Mouse (Mus musculus) cortical plate, adult 2 months (tissue): ENCODE results near the gene Rassf10. TPM values are rescaled to one million over a fixed set of nuclear protein-coding genes. Genes with fewer than 3 reads are reported as not detected.
"Not testable (repeated sequence)": the region's sequence is repeated elsewhere in the genome, so short reads cannot be mapped to it uniquely, and the experiment has no call there.

Experiments
- H3K27ac ChIP-seq: fragments of 200-500 bp; 2 replicates; pipeline ENCODE4 v1.5.1; 2012; ENCODE audit warnings: low read length, control low read depth, inconsistent platforms; ENCODE audit not compliant: insufficient read depth
- H3K4me1 ChIP-seq: fragments of 200-500 bp; 2 replicates; pipeline ENCODE4 v1.6.1; 2011; ENCODE audit warnings: low read length; ENCODE audit not compliant: control insufficient read depth, insufficient read depth
- H3K4me3 ChIP-seq: fragments of 200-500 bp; 2 replicates; pipeline ENCODE4 v1.5.1; 2011; ENCODE audit warnings: mild to moderate bottlenecking, low read length, control low read depth; ENCODE audit not compliant: insufficient read depth
- CTCF ChIP-seq: fragments of 200-500 bp; IDR thresholded peaks from 2 replicates; pipeline ENCODE4 v1.5.1; 2011; ENCODE audit warnings: mild to moderate bottlenecking, control low read depth, low read length; ENCODE audit not compliant: insufficient read depth; ENCODE audit errors: extremely low read depth
- POLR2A ChIP-seq: fragments of 200-500 bp; IDR thresholded peaks from 2 replicates; pipeline ENCODE4 v1.6.1; 2011; ENCODE audit warnings: mild to moderate bottlenecking, low read length, control low read depth; ENCODE audit not compliant: insufficient read depth; ENCODE audit errors: extremely low read depth
- polyA plus RNA-seq: library from polyadenylated mRNA; depleted of rRNA; stranded (reverse); fragments of >200 nt; gene quantifications from 2 replicates; pipeline ENCODE4 v1.2.3, GENCODE M21; 2012

Rassf10 gene
- polyA plus RNA-seq, 1 experiment, result 1.3 TPM

- no peak overlapping the region for H3K4me3 ChIP-seq
- H3K4me1 ChIP-seq, result no peaks in the 10 kb centered on the region
- H3K27ac ChIP-seq, result no peak overlapping the region
- TF ChIP-seq CTCF (no peak), POLR2A (no peak)
These were observed 31.0 kb upstream of the Rassf10 start for GRCm38 (mm10) chr7:112922801-112923200.

DNA sequence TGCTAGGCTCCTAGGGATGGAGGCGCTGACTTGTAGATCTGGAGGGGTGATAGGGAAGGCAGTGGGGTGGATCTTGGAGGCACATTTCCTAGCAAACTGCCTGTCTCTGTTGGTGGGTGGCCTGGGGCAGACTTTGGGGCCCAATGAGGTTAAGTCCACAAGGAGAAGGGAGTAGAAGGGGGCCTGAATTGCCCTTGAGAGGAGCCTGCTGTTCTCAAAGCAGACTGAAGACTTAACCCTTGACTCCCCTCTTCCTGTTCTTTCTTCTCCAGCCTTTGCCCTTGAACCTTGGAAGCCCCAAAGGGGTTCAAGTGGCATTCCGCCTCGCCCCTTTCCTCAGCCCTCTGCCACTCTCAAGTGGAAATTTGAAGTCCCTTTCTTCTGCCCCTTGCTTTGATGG lies 30.1 kb upstream of the Rassf10 start:
- TF ChIP-seq CTCF (no peak), POLR2A (no peak)
- H3K27ac ChIP-seq, result no peak overlapping the region
- H3K4me1 ChIP-seq, result no peaks in the 10 kb centered on the region
- no peak overlapping the region for H3K4me3 ChIP-seq

DNA sequence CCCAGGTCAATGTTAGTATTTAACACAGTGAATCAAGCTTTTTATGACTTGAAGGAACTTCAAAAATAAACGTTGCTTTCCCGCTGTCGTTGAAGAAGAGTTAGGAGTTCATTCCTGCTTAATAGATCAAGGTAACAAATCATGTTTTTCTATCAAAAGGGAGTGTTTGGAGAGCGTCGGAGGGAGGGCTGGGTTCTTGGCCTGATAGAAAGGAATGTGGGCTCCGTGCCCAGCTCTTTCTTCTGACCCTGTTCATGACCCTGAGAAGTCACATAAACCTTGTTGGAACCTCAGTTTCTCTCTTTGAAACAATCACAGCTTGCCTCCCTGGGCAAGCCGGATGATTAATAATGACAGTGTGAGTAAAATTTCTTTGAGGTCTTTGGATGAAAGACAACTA lies 23.1 kb upstream of the Rassf10 start:
- no peak overlapping the region for H3K27ac ChIP-seq
- TF ChIP-seq CTCF (no peak), POLR2A (no peak)
- no peaks in the 10 kb centered on the region for H3K4me1 ChIP-seq
- no peak overlapping the region for H3K4me3 ChIP-seq

DNA sequence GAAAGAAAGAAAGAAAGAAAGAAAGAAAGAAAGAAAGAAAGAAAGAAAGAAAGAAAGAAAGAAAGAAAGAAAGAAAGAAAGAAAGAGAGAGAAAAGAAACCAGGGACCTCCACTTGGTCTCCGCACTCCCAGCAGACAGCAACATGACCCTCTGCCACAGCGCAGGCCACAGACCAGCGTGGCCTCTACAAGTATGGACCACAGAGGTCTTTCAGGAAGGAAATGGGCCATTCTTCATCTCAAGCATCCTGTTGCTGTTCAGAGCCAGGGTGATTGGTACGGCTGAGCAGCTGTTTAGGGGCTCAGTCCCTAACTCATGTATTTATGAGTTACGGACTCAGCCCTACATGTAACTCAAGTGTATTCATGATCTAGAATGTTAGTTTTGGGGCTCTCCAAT lies 17.9 kb upstream of the Rassf10 start:
- H3K27ac ChIP-seq, H3K4me3 ChIP-seq: not testable (repeated sequence)

DNA sequence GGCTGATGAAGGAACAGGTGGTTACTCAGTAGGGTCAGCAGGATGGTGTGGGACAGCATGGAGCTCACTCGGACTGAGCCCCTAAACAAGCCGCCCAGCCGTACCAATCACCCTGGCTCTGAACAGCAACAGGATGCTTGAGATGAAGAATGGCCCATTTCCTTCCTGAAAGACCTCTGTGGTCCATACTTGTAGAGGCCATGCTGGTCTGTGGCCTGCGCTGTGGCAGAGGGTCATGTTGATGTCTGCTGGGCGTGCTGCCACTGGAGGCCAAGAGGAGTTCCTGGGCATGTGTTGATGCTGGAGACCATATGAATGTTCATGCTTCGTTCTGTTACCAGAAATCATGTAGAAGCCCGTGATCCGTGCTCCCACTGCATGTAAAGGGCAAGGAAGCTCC lies 16.7 kb upstream of the Rassf10 start:
- Histone ChIP-seq H3K4me1 (no peaks in the 10 kb centered on the region), H3K27ac (no peak overlapping the region), H3K4me3 (no peak overlapping the region)
- TF ChIP-seq POLR2A, result no peak
- no peak for TF ChIP-seq CTCF

More for the DNA sequence above, 17.9 kb upstream of the Rassf10 start:
- not testable (repeated sequence) for H3K4me1 ChIP-seq

GRCm38 (mm10) chr7:112938959-112939358 lies 14.8 kb upstream of the Rassf10 start:
- no peaks in the 10 kb centered on the region for H3K4me1 ChIP-seq
- no peak overlapping the region for H3K4me3 ChIP-seq
- no peak overlapping the region for H3K27ac ChIP-seq
- TF ChIP-seq CTCF, result no peak
- no peak for TF ChIP-seq POLR2A

- TF ChIP-seq CTCF, result no peak
- no peak for TF ChIP-seq POLR2A
- no peak overlapping the region for H3K27ac ChIP-seq
- H3K4me3 ChIP-seq, result no peak overlapping the region
- no peaks in the 10 kb centered on the region for H3K4me1 ChIP-seq
These were observed 11.2 kb upstream of the Rassf10 start for GRCm38 (mm10) chr7:112942567-112942966.

- no peak overlapping the region for H3K27ac ChIP-seq
- H3K4me3 ChIP-seq, result no peak overlapping the region
- TF ChIP-seq POLR2A (no peak), CTCF (no peak)
- no peaks in the 10 kb centered on the region for H3K4me1 ChIP-seq
These were observed 10.7 kb upstream of the Rassf10 start for GRCm38 (mm10) chr7:112943056-112943455.

- Histone ChIP-seq H3K4me3 (no peak overlapping the region), H3K4me1 (no peaks in the 10 kb centered on the region)
- no peak for TF ChIP-seq CTCF
- no peak for TF ChIP-seq POLR2A
These were observed 7.1 kb upstream of the Rassf10 start for GRCm38 (mm10) chr7:112946706-112947105.

GRCm38 (mm10) chr7:112954351-112955102 lies 765 bp downstream of the Rassf10 start:
- H3K4me1 ChIP-seq, result no peaks in the 10 kb centered on the region
- no peak for TF ChIP-seq POLR2A
- TF ChIP-seq CTCF, result no peak
- H3K4me3 ChIP-seq, result peak overlapping the region; percentile 11; the same call in 1 of the 2 replicates
- H3K27ac ChIP-seq, result no peak overlapping the region

More at GRCm38 (mm10) chr7:112946706-112947105, 7.1 kb upstream of the Rassf10 start:
- H3K27ac ChIP-seq, result no peak overlapping the region
